Mouse (Mus musculus) layer of hippocampus, postnatal 36 days (tissue): ENCODE measurements at regions not wholly inside any gene's neighbourhood (a gene's known extent, or its start where the extent isn't known, plus 50 kb on each side); places are given as distances from the start of the nearest gene placed in this dataset.

Experiments used
- DNase-seq, 2 experiments: peaks; one replicate each; pipeline ENCODE4 v3.0.0; 2022

DNA sequence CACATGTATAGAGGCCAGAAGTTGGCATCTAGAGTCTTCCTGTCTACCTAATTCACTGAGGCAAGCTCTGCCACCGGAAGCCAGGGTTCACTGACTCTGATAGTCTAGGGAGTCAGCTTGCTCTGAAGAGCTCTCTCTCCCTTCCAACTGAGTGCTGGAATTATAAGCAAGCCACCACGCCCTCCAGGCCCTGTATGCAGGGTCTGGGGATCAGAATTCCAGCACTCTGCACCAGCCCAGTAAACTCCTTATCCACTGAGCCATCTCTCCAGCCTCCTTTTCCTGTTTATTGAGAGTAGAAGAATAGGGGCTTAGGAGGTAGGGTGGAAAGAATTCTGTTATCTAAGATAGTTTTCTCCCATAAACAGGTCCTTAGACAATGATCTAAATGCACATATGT, 215.3 kb downstream of the Mreg start:
- no peak for DNase-seq

DNA sequence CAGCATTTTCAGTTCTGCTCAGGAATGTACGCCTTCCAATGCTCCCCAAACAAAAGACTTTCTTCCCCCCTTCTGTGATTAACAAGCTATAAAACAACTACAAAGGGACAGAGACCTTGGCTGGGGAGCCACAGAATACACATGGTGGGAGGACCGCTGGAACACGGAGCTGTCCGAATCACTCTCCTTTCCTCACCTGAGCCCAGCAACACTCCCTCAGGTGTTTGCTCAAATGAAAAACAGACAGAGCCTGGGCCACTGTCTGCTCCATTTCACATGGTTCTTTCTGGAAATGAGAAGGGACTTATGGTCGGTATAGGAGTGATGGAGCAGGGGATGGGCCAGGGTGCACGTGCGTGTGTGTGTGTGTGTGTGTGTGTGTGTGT, 215.9 kb downstream of the Mreg start:
- no peak for DNase-seq

GRCm38 (mm10) chr1:71995573-71996233, 216.4 kb downstream of the Mreg start:
- DNase-seq = no peak

- DNase-seq = no peak
Measured at GRCm38 (mm10) chr1:71990936-71991335, 221.2 kb downstream of the Mreg start.

DNA sequence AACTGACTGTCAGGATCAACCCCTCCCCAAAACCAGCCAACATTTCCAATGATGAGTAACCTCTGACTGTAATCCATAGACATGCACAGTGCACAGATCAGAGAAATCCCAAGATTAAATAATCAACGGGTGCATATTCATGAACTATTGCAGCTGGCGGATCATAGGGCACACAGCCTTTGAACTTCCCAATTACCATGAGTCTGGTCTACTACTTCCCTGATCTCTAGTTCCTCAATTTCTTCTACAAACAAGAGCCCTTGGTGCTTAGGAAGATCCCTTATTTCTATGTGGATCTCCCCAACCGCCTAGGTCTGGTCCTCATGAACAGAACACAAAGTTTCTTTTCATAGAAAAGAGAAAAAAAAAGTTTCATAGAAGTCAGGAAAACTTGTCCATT, 224.0 kb downstream of the Mreg start:
- DNase-seq = no peak

DNA sequence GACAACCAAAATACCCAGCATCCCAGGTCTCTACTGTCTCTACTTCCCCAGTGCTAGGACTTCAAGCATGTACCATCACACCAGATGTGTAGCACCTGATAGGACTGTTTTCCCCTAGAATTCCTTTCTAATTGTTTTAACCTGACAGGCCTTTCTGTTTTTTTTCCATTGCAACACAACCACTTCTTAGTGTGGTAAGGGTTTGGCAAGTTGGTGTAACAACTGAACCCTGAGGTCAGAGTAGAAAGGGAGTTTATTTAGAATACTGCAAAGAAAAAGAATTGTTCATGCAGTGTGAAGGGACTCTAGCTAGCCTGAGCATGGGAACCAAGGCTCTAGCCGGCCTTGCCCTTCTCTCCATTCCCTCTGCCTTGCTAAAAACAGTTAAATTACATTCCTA, 226.1 kb downstream of the Mreg start:
- no peak for DNase-seq

DNA sequence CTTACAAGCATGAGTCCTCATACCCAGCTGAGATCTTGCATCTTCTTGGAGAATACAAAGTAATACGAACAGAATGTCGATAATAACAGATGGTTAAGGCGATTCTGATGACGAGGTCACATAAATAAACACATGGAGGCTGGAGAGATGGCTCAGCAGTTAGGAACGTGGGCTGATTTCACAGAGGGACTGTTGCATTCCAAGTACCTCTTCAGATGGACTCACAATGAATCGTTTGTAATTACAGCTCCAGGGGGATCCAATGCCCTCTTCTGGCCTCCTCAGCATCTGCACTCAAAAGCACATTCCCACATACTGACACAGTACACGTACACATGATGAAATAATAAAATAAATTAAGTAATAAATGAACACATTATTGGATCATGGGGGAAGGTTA, 228.3 kb downstream of the Mreg start:
- no peak for DNase-seq

DNA sequence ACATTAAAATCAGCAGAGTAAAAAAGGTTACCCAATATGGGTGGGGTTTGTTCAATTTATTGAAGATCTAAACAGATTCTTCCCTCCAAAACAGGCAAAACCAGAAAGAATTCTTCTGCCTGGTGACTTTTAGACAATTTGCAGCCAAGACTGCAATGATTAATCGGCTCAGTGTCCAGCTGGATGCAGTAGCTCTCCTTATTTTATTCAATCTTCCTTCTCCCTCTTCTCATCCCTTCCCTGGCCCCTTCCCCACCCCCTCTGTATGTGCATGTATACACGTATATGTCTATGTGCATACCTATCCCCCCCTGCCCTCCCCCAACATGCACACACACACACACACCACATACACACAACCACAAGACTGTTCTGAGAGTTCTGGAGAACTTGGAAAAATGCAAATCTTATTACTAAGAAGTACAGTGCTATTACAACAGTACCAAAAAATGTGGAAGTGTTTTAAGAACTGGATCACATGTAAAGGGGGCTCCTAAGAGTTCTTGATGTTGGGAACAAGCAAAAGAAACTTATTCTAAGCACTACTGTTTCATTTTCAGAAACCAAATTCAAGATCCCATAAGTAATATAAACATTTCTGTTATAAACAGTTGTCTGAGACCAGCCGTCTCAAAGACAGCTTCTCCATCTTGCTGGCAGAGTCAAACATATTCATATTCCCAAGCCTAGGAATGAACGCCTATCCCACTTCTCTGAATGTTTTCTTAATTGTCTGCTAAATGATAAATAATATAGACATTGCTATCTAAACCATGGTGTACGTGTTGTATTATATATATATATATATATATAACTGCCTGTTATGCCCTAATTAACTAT, 229.5 kb downstream of the Mreg start:
- DNase-seq = no peak

DNA sequence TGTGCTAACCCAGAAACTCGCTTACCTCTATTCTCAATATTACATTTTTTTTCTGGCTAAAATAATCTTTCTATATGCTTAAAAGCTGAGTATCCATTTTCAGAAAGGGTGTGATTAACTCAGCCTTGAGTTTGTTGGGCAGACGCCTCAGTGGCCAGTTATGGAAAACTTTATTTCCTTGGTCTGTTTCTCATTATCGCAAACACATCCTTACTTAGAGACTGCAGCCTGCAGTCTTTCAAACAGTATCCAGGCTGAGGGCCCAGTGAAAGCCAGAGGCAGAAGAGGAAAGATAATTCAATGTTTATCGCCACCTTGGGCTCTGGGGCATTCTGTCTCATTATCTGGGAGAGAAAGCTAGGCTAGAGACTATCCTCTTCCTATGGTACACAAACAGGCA, 231.5 kb downstream of the Mreg start:
- no peak for DNase-seq

DNA sequence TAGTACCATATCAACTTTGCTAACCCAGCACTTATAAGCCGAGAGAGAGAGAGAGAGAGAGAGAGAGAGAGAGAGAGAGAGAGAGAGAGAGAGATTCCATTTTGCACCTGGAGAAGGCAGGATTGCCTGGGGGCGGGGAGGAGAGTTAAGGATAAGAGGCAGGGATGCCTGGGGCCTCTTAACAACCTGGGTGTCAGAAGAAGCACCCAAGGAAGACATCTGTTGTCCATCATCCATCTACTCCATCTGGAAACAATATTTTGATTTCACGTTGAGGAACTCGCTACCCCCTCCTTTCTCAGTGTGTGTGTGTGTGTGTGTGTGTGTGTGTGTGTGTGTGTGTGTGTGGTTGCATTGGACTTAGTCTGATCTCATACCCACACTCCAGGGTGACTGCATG, 232.8 kb downstream of the Mreg start:
- no peak for DNase-seq

- DNase-seq = no peak
Measured at GRCm38 (mm10) chr1:71977361-71977760, 234.7 kb downstream of the Mreg start.

GRCm38 (mm10) chr1:71974715-71975114, 237.4 kb downstream of the Mreg start:
- no peak for DNase-seq

DNA sequence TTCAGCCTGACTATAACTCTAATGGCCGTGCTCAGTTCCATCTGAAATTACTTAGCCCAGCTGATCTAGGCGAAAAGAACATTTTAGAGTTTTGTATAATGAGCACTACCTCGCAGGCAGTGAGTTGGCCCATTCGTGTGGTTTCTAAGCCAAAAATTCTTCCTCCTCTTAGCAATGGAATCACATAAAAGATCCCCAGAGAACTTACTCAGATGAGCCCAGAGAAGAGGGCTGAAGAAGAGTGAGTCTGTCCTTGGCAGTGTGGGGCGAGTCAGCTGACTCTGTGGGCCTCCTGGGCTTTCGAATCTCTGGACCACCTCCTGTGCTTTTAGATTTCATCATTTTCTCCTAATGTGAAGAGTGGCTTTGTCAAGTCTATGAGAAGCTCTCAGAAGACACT, 240.2 kb downstream of the Mreg start:
- DNase-seq = no peak

DNA sequence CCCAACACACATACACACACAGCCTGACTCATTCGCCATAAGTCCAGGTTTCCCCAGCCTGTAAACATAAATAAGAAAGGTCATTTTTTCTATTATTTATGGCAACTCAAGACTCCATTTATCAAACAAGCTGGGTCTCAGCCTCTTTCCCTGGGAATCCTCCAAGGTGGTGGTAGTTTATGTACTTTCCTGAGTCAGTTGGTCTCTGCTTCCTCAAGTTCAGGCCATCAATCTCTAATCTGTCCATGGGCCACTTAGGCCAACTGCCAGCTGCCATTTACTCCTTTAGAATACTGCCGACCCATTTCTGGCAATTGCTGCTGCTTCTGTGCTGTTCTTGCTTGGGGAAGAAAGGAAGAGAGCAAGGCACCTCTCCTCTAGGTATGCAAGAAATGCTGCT, 241.3 kb downstream of the Mreg start:
- no peak for DNase-seq

- no peak for DNase-seq
Measured at GRCm38 (mm10) chr1:71967574-71968104, 244.5 kb downstream of the Mreg start.

DNA sequence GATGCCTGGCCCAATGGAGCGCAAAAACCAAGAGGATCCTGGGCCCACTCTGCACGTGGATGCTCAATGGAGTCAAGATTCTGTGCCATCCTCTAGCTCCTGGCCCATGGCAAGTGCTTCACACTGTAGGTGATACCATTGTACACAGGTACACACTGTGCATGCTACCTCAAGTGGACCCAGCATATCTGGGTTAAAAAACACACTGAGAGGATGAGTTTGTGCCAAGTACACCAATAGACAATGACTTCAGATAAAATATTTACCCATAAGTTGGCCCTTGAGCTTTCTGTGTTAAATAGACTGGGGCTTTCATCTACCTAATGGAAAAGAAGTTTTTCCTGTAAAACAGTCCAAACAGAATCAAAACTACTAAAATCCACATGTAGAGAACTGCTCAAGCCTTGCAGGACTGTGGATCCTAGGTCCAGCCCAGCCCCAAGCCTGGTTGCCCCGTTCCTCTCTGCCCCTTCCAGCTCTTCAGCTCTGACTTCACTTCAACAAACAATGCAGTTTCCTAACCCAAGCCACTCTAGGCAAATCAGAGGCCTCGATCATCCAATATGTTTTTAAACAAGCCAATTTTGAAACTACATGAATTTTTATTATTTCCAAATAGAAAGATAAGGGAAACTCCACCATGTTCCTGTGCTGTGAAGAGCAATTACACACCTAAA, 247.5 kb downstream of the Mreg start:
- no peak for DNase-seq

DNA sequence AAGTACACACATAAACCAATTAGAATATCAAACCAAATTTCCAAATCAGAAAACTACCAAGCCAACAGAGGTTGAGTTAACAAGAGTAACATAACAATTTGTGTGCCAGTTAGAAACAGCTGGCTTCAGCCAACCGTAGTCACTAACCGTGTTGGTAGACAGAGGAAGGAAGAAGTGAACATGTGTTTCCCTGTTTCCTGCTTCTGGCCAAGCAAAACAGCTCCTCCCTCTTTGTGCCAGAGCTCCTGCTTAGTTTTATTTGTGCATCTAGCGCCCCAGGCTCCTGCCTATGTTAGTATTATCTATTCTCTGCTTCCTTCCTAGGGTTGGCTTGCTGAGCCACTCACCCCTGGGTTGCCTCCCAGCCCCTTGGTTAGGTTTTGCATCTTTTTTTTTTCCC, 255.2 kb downstream of the Mreg start:
- DNase-seq = no peak

DNA sequence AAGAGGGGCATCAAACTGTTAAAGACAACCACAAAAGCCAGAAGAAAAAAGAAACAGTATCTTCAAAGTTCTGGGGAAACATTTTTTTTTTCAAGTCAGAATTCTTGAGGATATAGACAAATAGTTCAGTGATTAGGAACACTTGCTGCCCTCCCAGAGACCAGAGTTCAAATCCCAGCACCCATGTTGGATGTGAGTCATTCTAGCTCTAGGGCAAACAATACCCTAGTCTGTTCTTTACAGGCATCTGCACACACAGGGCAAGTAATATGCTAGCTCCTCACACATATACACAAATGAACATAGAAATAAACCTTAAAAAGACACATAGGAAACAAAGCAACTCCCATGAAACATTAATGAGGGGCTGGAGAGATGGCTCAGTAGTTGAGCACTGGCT, 256.8 kb downstream of the Mreg start:
- DNase-seq = no peak

DNA sequence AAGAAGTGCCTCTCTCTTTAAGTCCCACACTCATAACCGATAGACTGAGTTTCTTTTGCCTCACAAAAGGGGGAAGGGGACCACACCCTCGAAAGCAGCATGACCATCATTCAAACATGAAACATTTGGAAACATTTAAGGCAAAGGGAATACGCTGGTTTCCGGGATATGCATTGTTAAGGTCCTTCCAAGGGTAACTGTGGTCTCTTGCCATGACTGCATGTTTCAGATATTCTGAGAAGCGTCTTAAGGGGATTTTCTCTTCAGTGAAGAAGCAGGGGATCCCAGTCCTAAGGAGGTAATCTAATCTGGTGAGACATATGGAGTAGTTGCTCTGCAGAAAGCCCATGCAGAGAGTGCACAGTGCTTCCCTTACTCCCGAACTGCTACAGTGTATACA, 258.8 kb downstream of the Mreg start:
- DNase-seq = no peak

- no peak for DNase-seq
Measured at GRCm38 (mm10) chr1:71949549-71949948, 262.6 kb downstream of the Mreg start.

GRCm38 (mm10) chr1:71948686-71949085, 263.4 kb downstream of the Mreg start:
- no peak for DNase-seq

GRCm38 (mm10) chr1:71947506-71947905, 264.6 kb downstream of the Mreg start:
- DNase-seq = no peak

- DNase-seq = no peak
Measured at GRCm38 (mm10) chr1:71946911-71947310, 265.2 kb downstream of the Mreg start.
